Mouse (Mus musculus): ENCODE data around the gene Nipsnap3b.

The Nipsnap3b gene

DNA sequence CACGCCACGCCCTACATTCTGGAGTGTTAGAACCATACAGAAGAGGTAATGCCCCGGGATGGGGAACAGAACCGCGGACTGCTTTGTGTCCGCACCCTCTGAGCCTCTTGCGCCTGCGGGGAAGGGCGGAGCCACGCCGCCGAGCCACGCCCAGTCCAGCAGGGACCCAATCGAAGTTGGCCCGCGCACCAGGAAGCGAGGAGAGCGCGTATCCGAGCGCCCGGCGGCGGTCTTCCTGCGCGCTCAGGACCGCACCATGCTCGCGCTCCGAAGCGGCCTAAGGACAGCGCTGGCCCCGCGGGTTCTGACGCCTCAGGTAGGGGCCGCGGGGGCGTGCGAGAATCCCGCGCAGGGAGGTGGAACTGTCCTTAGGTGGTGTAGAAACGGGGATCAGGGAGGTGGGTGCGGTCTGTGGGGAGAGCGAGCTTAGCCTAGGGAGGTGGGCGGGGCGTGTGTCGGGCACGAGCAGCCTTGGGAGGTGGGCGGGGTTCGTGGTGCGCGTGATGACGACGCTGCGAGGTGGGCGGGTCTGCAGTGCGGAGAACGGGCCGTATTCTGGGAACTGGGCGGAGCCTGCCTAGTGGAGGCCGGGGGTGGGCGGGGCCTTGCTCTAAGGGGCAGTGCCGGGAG lies at the start of gene Nipsnap3b:
Nipsnap3b (plus strand) TSS at position 149 of the 630 bp plus-strand sequence.
- DNase-seq (ENCODE audit: low spot score): peak; percentile 97

DNA sequence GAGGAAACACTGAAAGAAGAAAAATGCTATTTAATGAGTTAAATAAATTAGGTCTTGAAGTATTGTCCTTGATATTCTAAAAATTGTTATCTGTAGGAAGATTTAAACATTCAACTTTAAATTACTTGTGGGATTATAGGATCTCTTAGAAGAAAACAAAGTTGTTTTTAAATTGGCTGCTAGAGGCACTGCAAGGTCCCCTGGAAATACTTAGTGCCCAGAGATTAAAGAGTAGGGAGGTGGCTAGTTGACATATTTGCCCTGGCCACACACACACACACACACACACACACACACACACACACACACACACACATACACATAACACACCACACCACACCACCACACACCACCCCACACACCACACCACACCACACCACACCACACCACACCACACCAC lies 47.4 kb upstream of the Nipsnap3b start, which contains the start of gene Olfr270:
Olfr270 (plus strand) TSS at position 301 of the 400 bp plus-strand sequence.
- no peak for DNase-seq (ENCODE audit: low spot score)

DNA sequence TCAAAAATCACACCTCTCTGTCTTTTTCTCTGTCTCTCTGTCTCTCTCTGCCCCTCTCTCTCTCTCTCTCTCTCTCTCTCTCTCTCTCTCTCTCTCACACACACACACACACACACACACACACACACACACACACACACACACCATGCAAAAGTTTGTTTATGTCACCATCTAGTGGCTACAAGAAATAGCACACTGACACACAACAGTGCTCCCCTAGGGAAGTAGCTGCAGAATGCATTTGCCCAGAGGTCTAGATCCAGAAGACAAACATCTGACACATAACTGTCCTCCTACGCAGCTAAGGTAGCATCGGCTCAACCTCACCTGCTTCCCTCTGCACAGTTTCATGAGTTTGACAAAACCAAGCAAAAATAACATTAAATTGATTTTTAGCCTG lies 26.5 kb upstream of the Nipsnap3b start:
- DNase-seq (ENCODE audit: low spot score): no peak

- no peak for DNase-seq (ENCODE audit: low spot score)
Observed at GRCm38 (mm10) chr4:52986266-52986665, 25.4 kb upstream of the Nipsnap3b start.

- peak; percentile 16 for DNase-seq (ENCODE audit: low spot score)
Observed at GRCm38 (mm10) chr4:52989248-52989647, 22.4 kb upstream of the Nipsnap3b start, which contains the start of gene Nipsnap3a. Gene Nipsnap3a (plus strand): TSS chr4:52989272.

GRCm38 (mm10) chr4:52999449-52999848 lies 12.2 kb upstream of the Nipsnap3b start:
- DNase-seq (ENCODE audit: low spot score): no peak

- no peak for DNase-seq (ENCODE audit: low spot score)
Observed at GRCm38 (mm10) chr4:53000154-53000553, 11.5 kb upstream of the Nipsnap3b start.

- DNase-seq (ENCODE audit: low spot score): no peak
Observed at GRCm38 (mm10) chr4:53009183-53009582, 2.5 kb upstream of the Nipsnap3b start.

DNA sequence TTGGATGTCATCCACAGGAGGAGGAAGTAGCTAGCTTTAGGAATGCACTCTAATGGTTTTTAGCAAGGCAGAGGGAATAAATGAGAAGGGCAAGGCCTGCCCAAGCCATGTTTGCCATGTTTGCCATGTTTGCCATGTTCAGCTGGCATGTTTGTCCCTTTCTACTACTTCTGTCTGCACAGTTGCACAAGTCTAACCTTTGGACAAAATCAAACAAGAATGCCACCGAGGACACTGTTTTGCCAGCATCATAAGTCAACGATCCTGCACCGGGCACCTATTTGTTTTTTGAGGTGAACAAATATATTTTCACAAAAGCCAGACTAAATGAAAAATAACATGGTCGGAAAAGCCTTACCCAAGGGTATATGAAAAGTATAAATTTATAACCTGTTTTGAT lies 1.8 kb upstream of the Nipsnap3b start:
- DNase-seq (ENCODE audit: low spot score): no peak

DNA sequence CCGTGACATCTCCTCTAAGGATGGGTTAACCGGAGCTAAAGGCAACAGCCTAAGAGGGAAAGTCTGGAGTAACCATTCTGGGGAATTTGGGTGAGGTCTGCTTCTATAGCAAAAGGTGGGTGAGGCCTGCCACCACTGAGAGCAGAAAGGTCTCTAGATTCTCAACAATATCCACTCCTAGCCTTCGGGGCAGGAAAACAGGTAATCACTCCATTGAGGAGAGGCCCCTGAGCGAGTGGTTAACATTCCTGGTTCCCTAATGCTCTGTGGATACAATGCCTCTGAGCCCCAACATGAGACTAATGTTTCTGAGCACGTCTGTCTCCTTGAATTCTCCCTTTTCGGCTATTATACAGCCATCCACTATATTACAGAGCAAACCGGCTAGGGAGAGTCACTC lies 2.7 kb downstream of the Nipsnap3b start:
- no peak for DNase-seq (ENCODE audit: low spot score)

- DNase-seq (ENCODE audit: low spot score): no peak
Observed at GRCm38 (mm10) chr4:53015024-53015423, 3.3 kb downstream of the Nipsnap3b start.

GRCm38 (mm10) chr4:53018392-53018791 lies 6.7 kb downstream of the Nipsnap3b start:
- no peak for DNase-seq (ENCODE audit: low spot score)

DNA sequence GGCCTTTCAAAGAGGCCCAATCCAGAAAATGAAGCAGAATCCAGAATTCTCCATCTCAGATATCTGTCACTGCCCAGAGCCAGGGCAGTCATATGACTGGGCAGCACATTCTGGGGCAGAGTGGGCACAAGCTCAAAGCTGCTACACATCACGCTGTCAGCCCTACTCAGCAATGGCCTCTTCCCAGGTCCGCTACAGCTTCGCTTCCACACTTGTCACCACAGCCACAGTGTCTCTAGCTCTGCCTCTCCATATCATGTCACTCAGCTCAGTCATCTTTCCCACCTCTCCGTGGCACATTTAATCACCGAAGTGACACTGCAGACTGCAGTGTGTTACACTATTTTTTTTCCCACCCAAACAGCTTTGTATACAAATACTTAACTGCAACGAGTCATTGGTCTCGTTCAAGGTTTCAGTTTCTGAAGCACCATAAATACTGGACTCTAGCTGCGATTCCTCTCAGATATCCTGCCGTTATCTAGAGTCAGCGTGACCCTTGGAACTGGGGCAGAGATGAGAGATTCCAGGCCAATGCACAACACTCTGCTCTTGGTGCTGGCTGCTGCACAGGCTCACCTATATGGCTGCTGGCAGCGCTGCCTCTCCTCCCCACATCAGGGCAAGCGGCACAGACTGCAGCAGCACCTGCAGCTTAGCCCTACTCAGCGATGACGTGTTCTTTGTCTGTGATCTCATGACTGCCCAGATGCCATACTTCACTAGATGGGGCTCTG lies 11.7 kb downstream of the Nipsnap3b start:
- DNase-seq (ENCODE audit: low spot score): no peak

DNA sequence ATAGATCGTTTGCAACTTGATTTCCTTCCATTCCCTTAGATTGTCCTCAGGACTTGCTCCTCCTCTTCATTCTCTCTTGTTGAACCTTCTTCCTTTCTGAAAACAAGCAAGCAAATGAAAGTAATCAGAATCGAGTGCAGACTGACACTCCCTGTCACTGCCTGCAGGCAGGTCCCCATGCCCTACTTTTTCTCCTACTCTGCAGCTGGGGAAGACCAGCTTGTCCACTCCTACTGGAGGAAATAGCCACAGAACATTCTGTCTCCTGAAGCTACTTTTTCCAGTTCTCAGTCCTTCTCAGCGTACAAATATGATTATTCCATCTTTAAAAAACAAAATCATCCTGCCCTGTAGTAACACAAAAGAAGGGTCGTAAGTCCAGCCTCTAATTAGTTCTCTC lies 12.7 kb downstream of the Nipsnap3b start:
- DNase-seq (ENCODE audit: low spot score): no peak

DNA sequence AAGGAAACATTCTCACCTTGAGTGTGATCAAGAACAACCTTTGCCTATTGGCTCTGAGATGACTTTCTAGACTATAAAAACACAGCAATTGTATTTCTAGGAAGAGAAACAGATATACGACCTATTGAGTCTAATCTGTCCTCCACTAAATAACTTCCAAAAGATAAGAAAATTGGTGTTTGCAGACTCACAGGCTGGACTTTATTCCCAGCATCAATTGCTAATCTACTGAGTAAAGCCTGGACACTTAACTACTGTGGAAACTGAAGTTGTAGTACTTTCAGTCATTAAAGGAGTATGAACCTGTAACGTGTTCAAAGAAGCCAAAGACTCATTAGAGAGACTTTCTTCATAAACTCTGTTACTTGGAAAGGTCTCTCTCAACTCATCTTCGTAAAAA lies 16.1 kb downstream of the Nipsnap3b start:
- no peak for DNase-seq (ENCODE audit: low spot score)

GRCm38 (mm10) chr4:53030326-53030948 lies 18.8 kb downstream of the Nipsnap3b start:
- no peak for DNase-seq (ENCODE audit: low spot score)

DNA sequence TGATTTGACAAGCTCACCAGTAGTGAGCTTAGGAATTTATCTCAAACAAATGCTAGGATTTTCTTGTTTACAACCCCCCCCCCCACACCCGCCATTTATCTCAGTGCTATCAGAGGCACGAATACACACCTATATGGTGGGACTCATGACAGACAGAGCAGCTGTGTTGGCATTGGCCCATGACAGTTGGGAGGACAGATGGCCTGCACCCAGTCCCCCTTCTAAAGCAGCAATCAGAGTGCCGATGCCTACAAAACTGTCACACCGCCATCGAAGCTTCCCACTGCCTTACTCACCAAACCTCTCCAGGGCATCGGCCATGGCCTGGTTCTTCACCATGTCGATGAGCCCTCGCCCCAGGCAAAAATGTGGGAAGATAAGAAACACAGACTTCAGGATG lies 32.1 kb downstream of the Nipsnap3b start:
- DNase-seq (ENCODE audit: low spot score): no peak

GRCm38 (mm10) chr4:53045807-53046206 lies 34.1 kb downstream of the Nipsnap3b start:
- no peak for DNase-seq (ENCODE audit: low spot score)

DNA sequence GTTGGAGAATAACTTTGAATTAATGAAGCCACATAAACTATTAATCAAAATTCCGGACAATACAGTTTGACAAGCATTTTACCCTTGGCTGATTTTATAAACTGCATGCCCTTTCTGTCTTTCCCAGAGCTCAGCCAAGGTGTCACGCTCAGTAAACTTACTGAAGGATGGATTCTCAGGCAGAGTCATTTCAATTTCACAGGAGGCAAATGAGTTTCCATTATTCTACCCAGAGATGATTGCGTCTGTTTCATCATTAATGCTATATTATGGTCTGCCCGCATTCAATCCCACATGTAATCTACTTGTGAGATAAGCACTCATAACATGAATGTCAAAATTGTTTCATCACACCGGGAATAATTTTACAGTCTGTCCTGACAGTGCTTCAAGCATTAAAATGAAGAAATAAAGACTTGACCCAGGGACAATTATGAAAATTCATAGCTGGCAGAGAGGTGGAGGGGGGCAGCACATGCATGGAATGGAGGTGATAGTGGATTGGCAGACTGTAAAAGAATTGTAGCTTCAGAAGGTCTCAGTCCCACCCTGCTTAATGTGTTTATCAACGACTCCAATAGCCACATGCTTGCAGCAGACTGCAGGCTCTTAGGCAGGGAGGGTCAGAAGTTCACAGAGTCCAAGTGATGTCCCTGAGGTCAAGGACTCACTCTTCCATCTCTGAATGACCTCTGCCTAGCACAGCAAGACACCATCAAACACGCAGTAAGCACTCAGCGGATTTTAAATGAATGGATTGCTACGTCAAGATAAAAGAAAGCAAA lies 34.8 kb downstream of the Nipsnap3b start:
- no peak for DNase-seq (ENCODE audit: low spot score)

GRCm38 (mm10) chr4:53062301-53063008 lies 50.8 kb downstream of the Nipsnap3b start:
- DNase-seq (ENCODE audit: low spot score): no peak

Measured in testis, postnatal 14 days (tissue).